Mouse (Mus musculus) embryonic facial prominence, embryonic 10.5 days (tissue): ENCODE results near the gene Bdkrb2. TPM values are rescaled to one million over a fixed set of nuclear protein-coding genes. Genes with fewer than 3 reads are reported as not detected.
A peak's percentile ranks its signal among the peaks of the same experiment; 100 is the strongest.

Source experiments
- DNase-seq: peaks from one replicate; pipeline ENCODE4 v3.0.0-alpha.2; 2017; ENCODE audit warnings: low spot score
- H3K27ac ChIP-seq: fragments of 300-500 bp; sonication (generic); replicated peaks from 2 replicates; pipeline ENCODE4 v1.5.1; 2016; ENCODE audit warnings: mild to moderate bottlenecking
- H3K27me3 ChIP-seq: fragments of 300-500 bp; sonication (generic); replicated peaks from 2 replicates; pipeline ENCODE4 v1.6.1; 2016; ENCODE audit warnings: low read depth, mild to moderate bottlenecking; ENCODE audit not compliant: poor library complexity, severe bottlenecking
- H3K36me3 ChIP-seq: fragments of 300-500 bp; sonication (generic); replicated peaks from 2 replicates; pipeline ENCODE4 v1.6.1; 2016; ENCODE audit warnings: mild to moderate bottlenecking, moderate library complexity
- H3K4me1 ChIP-seq: fragments of 300-500 bp; sonication (generic); 2 replicates; pipeline ENCODE4 v1.6.1; 2016
- H3K4me3 ChIP-seq: fragments of 300-500 bp; sonication (generic); 2 replicates; pipeline ENCODE4 v1.5.1; 2016; ENCODE audit warnings: mild to moderate bottlenecking, moderate library complexity
- H3K9me3 ChIP-seq: fragments of 300-500 bp; sonication (generic); 2 replicates; pipeline ENCODE4 v1.6.1; 2016; ENCODE audit warnings: mild to moderate bottlenecking
- WGBS: fragments of 180-500 bp; shearing (Covaris S2); methylation state at CpG from one replicate; pipeline ENCODE4 v1.1.7; 2016; 5-methylcytosine and 5-hydroxymethylcytosine counted together
- polyA plus RNA-seq: library from polyadenylated mRNA; unstranded; fragments of >200 nt; fragmentation: Nextera tagmentation; extraction: Ambion mirVana; gene quantifications from 2 replicates; pipeline ENCODE4 v1.2.1, GENCODE M21; 2016

Gene Bdkrb2
- polyA plus RNA-seq, 1 experiment from 2014 or later: 0.82 TPM

GRCm38 (mm10) chr12:105572622-105573021 is 9.6 kb downstream of the Bdkrb2 start:
- 0 out of 2 replicates have a peak, but pooled peaks cover 2% of the 10 kb centered on the region for H3K9me3 ChIP-seq
- H3K4me1 ChIP-seq: peaks cover 8% of the 10 kb centered on the region; the same call in 1 of the 2 replicates
- DNase-seq: no peak
- H3K27ac ChIP-seq: no peak overlapping the region
- no peak overlapping the region for H3K4me3 ChIP-seq
- 77% methylated on average over 2 of the region's 2 CpGs for WGBS
- no peaks in the 10 kb centered on the region for H3K27me3 ChIP-seq
- H3K36me3 ChIP-seq: no peaks in the 10 kb centered on the region

- no peak overlapping the region for H3K27ac ChIP-seq
- H3K36me3 ChIP-seq: no peaks in the 10 kb centered on the region
- no peak for DNase-seq
- H3K4me3 ChIP-seq: no peak overlapping the region
- H3K27me3 ChIP-seq: no peaks in the 10 kb centered on the region
- 81% methylated on average over 4 of the region's 4 CpGs for WGBS
- H3K9me3 ChIP-seq: 0 out of 2 replicates have a peak, but pooled peaks cover 2% of the 10 kb centered on the region
- H3K4me1 ChIP-seq: peaks cover 8% of the 10 kb centered on the region; the same call in 1 of the 2 replicates
Measured at GRCm38 (mm10) chr12:105574356-105574755, 11.3 kb downstream of the Bdkrb2 start.

GRCm38 (mm10) chr12:105580490-105580889 is 17.5 kb downstream of the Bdkrb2 start:
- H3K9me3 ChIP-seq: no peaks in the 10 kb centered on the region
- H3K4me1 ChIP-seq: peaks cover 49% of the 10 kb centered on the region
- DNase-seq: no peak
- H3K36me3 ChIP-seq: no peaks in the 10 kb centered on the region
- H3K27ac ChIP-seq: no peak overlapping the region
- WGBS: 82% methylated on average over 17 of the region's 17 CpGs
- H3K4me3 ChIP-seq: no peak overlapping the region
- H3K27me3 ChIP-seq: no peaks in the 10 kb centered on the region

GRCm38 (mm10) chr12:105582486-105582885 is 19.5 kb downstream of the Bdkrb2 start:
- Histone ChIP-seq H3K27ac (no peak overlapping the region), H3K36me3 (no peaks in the 10 kb centered on the region), H3K9me3 (no peaks in the 10 kb centered on the region), H3K4me1 (peaks cover 58% of the 10 kb centered on the region), H3K4me3 (no peak overlapping the region), H3K27me3 (peaks cover 6% of the 10 kb centered on the region; the same call in 1 of the 2 replicates)
- 59% methylated on average over 9 of the region's 9 CpGs for WGBS
- no peak for DNase-seq

- no peak overlapping the region for H3K4me3 ChIP-seq
- DNase-seq: peak; percentile 70
- H3K9me3 ChIP-seq: no peaks in the 10 kb centered on the region
- H3K36me3 ChIP-seq: no peaks in the 10 kb centered on the region
- WGBS: 15% methylated on average over 2 of the region's 2 CpGs
- H3K4me1 ChIP-seq: peaks cover 58% of the 10 kb centered on the region
- no peak overlapping the region for H3K27ac ChIP-seq
- peaks cover 6% of the 10 kb centered on the region; the same call in 1 of the 2 replicates for H3K27me3 ChIP-seq
Measured at GRCm38 (mm10) chr12:105583484-105583883, 20.5 kb downstream of the Bdkrb2 start.

- WGBS: 17% methylated on average over 12 of the region's 12 CpGs
- DNase-seq: peak; percentile 86
- no peaks in the 10 kb centered on the region for H3K36me3 ChIP-seq
- H3K27me3 ChIP-seq: peaks cover 6% of the 10 kb centered on the region; the same call in 1 of the 2 replicates
- 0 out of 2 replicates have a peak overlapping the region, but pooled peaks have one; percentile 32 for H3K27ac ChIP-seq
- no peaks in the 10 kb centered on the region for H3K9me3 ChIP-seq
- H3K4me3 ChIP-seq: no peak overlapping the region
- H3K4me1 ChIP-seq: peaks cover 53% of the 10 kb centered on the region
Measured at GRCm38 (mm10) chr12:105584851-105585250, 21.8 kb downstream of the Bdkrb2 start.

- WGBS: 84% methylated on average over 8 of the region's 8 CpGs
- no peaks in the 10 kb centered on the region for H3K36me3 ChIP-seq
- H3K4me1 ChIP-seq: peaks cover 37% of the 10 kb centered on the region
- no peak overlapping the region for H3K4me3 ChIP-seq
- H3K27ac ChIP-seq: no peak overlapping the region
- no peaks in the 10 kb centered on the region for H3K9me3 ChIP-seq
- no peak for DNase-seq
- H3K27me3 ChIP-seq: peaks cover 6% of the 10 kb centered on the region; the same call in 1 of the 2 replicates
Measured at GRCm38 (mm10) chr12:105587526-105587925, 24.5 kb downstream of the Bdkrb2 start.

GRCm38 (mm10) chr12:105590786-105591185 is 27.8 kb downstream of the Bdkrb2 start:
- H3K4me1 ChIP-seq: peaks cover 27% of the 10 kb centered on the region
- H3K36me3 ChIP-seq: no peaks in the 10 kb centered on the region
- H3K4me3 ChIP-seq: no peak overlapping the region
- H3K9me3 ChIP-seq: no peaks in the 10 kb centered on the region
- WGBS: 79% methylated on average over 7 of the region's 7 CpGs
- no peak overlapping the region for H3K27ac ChIP-seq
- DNase-seq: no peak
- H3K27me3 ChIP-seq: peaks cover 6% of the 10 kb centered on the region; the same call in 1 of the 2 replicates

GRCm38 (mm10) chr12:105592361-105592761 is 29.3 kb downstream of the Bdkrb2 start:
- no peak for DNase-seq
- peaks cover 21% of the 10 kb centered on the region for H3K4me1 ChIP-seq
- no peak overlapping the region for H3K27ac ChIP-seq
- no peaks in the 10 kb centered on the region for H3K9me3 ChIP-seq
- no peaks in the 10 kb centered on the region for H3K27me3 ChIP-seq
- H3K36me3 ChIP-seq: no peaks in the 10 kb centered on the region
- 96% methylated on average over 23 of the region's 23 CpGs for WGBS
- H3K4me3 ChIP-seq: no peak overlapping the region

GRCm38 (mm10) chr12:105593471-105593870 is 30.4 kb downstream of the Bdkrb2 start:
- Histone ChIP-seq H3K27ac (no peak overlapping the region), H3K9me3 (no peaks in the 10 kb centered on the region), H3K36me3 (no peaks in the 10 kb centered on the region), H3K4me1 (peaks cover 26% of the 10 kb centered on the region), H3K27me3 (no peaks in the 10 kb centered on the region), H3K4me3 (no peak overlapping the region)
- DNase-seq: no peak
- WGBS: 58% methylated on average over 4 of the region's 4 CpGs

GRCm38 (mm10) chr12:105597135-105597534 is 34.1 kb downstream of the Bdkrb2 start:
- no peaks in the 10 kb centered on the region for H3K9me3 ChIP-seq
- H3K36me3 ChIP-seq: no peaks in the 10 kb centered on the region
- H3K27me3 ChIP-seq: no peaks in the 10 kb centered on the region
- no peak overlapping the region for H3K4me3 ChIP-seq
- DNase-seq: no peak
- H3K27ac ChIP-seq: no peak overlapping the region
- H3K4me1 ChIP-seq: peaks cover 43% of the 10 kb centered on the region
- WGBS: 85% methylated on average over 8 of the region's 8 CpGs

GRCm38 (mm10) chr12:105598503-105598902 is 35.5 kb downstream of the Bdkrb2 start:
- H3K4me1 ChIP-seq: peaks cover 40% of the 10 kb centered on the region
- H3K27ac ChIP-seq: no peak overlapping the region
- WGBS: 77% methylated on average over 10 of the region's 10 CpGs
- no peaks in the 10 kb centered on the region for H3K36me3 ChIP-seq
- H3K27me3 ChIP-seq: no peaks in the 10 kb centered on the region
- no peak for DNase-seq
- H3K9me3 ChIP-seq: no peaks in the 10 kb centered on the region
- H3K4me3 ChIP-seq: no peak overlapping the region

- H3K27me3 ChIP-seq: no peaks in the 10 kb centered on the region
- no peaks in the 10 kb centered on the region for H3K9me3 ChIP-seq
- 51% methylated on average over 5 of the region's 5 CpGs for WGBS
- no peaks in the 10 kb centered on the region for H3K36me3 ChIP-seq
- H3K4me1 ChIP-seq: peaks cover 35% of the 10 kb centered on the region
- no peak overlapping the region for H3K4me3 ChIP-seq
- DNase-seq: no peak
- H3K27ac ChIP-seq: 0 out of 2 replicates have a peak overlapping the region, but pooled peaks have one; percentile 8
Measured at GRCm38 (mm10) chr12:105599098-105599497, 36.1 kb downstream of the Bdkrb2 start.
